Mouse (Mus musculus): Measurements from ENCODE around the gene Rasal3. TPM values are rescaled to one million over a fixed set of nuclear protein-coding genes. Genes with fewer than 3 reads are reported as not detected.
A peak's percentile ranks its signal among the peaks of the same experiment; 100 is the strongest.

Rasal3 gene
- polyA plus RNA-seq, 1 experiment from 2014 or later: 1.0 TPM

DNA sequence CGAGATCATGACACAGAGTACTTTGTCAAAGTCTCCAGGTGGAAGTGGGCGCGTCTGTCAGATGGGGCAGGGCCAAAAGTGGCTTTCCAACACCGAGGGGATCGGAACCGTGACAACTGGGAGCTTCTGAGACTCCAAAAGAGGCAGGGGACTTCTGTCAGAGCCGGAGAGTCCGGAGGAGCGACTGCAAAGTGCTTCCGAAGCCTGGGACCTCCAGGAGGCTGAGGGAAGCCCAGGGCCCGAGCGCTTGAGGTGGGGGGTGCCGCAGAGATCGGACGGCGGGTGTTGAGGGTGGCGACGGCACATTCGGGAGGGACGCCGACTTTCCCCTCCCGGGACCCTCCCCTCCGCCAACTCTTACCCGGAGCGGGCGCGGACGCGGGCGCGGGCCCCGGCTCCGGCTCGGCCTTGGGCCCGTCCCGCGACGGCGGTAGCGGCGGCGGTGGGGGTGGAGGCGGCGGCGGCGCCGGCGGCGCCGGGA is 39.5 kb downstream of the Rasal3 start:
- H3K4me1 ChIP-seq (ENCODE audit: insufficient read depth): peaks cover 7% of the 10 kb centered on the region; the same call in 1 of the 2 replicates
- DNase-seq (peak; percentile 30), ATAC-seq (ENCODE audit: insufficient read depth) (peak; percentile 48)
- WGBS: 0% methylated on average over 50 of the region's 50 CpGs
- H3K36me3 ChIP-seq (ENCODE audit: insufficient read depth): peaks cover 42% of the 10 kb centered on the region
- peak overlapping the region; percentile 97 for H3K4me3 ChIP-seq (ENCODE audit: low read depth, low read length)
- H3K9ac ChIP-seq: peak overlapping the region; percentile 96
- H3K9me3 ChIP-seq (ENCODE audit: low read depth, low read length): no peaks in the 10 kb centered on the region
- H3K27me3 ChIP-seq (ENCODE audit: insufficient read depth, low read length): no peaks in the 10 kb centered on the region
- H3K4me2 ChIP-seq: peak overlapping the region; percentile 66
- TF ChIP-seq CTCF (IDR thresholded peaks at IDR 0.05; ENCODE audit: low read depth): no peak
- peak overlapping the region; percentile 51 for H3K27ac ChIP-seq (ENCODE audit: low read depth)

DNA sequence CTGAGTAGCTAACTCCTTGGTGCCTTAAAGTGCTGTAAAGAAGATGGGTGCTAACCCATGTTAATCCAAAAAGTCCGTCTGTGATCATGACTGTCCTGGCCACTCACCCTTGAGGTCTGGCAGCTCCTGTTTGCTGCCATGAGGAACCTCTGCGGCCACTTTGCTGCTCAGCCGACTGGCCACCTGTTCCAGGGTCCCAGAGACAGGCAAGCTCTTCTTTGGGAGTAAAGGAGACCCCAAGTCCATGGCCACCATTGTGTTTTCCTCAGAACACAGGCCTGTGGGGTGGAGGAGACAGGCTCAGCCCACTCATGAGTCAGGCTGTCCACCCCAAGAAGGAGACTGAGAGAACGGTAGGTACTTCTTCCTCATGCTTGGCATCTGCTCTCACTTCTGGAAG is 40.7 kb downstream of the Rasal3 start:
- ATAC-seq (ENCODE audit: insufficient read depth): no peak
- peaks cover 54% of the 10 kb centered on the region for H3K36me3 ChIP-seq (ENCODE audit: insufficient read depth)
- WGBS: 77% methylated on average over 4 of the region's 4 CpGs

GRCm38 (mm10) chr17:32359928-32360327 is 43.5 kb downstream of the Rasal3 start:
- Histone ChIP-seq H3K4me3 (ENCODE audit: low read depth, low read length) (no peak overlapping the region), H3K27me3 (ENCODE audit: insufficient read depth, low read length) (no peaks in the 10 kb centered on the region), H3K9ac (no peak overlapping the region), H3K36me3 (ENCODE audit: insufficient read depth) (peaks cover 79% of the 10 kb centered on the region), H3K9me3 (ENCODE audit: low read depth, low read length) (no peaks in the 10 kb centered on the region), H3K4me2 (no peak overlapping the region), H3K4me1 (ENCODE audit: insufficient read depth) (0 out of 2 replicates have a peak, but pooled peaks cover 4% of the 10 kb centered on the region), H3K27ac (ENCODE audit: low read depth) (no peak overlapping the region)
- WGBS: 91% methylated on average over 18 of the region's 18 CpGs
- TF ChIP-seq CTCF (IDR thresholded peaks at IDR 0.05; ENCODE audit: low read depth): no peak
- DNase-seq: no peak
- no peak for ATAC-seq (ENCODE audit: insufficient read depth)

More for the DNA sequence above, 40.7 kb downstream of the Rasal3 start:
- DNase-seq: no peak
- Histone ChIP-seq H3K9me3 (ENCODE audit: low read depth, low read length) (no peaks in the 10 kb centered on the region), H3K4me2 (peak overlapping the region; percentile 66), H3K27ac (ENCODE audit: low read depth) (no peak overlapping the region), H3K4me3 (ENCODE audit: low read depth, low read length) (peak overlapping the region; percentile 97), H3K9ac (peak overlapping the region; percentile 96), H3K27me3 (ENCODE audit: insufficient read depth, low read length) (no peaks in the 10 kb centered on the region), H3K4me1 (ENCODE audit: insufficient read depth) (0 out of 2 replicates have a peak, but pooled peaks cover 4% of the 10 kb centered on the region)
- no peak for TF ChIP-seq CTCF (IDR thresholded peaks at IDR 0.05; ENCODE audit: low read depth)

GRCm38 (mm10) chr17:32358943-32359340 is 44.4 kb downstream of the Rasal3 start:
- no peak overlapping the region for H3K4me3 ChIP-seq (ENCODE audit: low read depth, low read length)
- H3K9ac ChIP-seq: no peak overlapping the region
- no peak for TF ChIP-seq CTCF (IDR thresholded peaks at IDR 0.05; ENCODE audit: low read depth)
- H3K4me2 ChIP-seq: no peak overlapping the region
- 86% methylated on average over 6 of the region's 6 CpGs for WGBS
- no peaks in the 10 kb centered on the region for H3K9me3 ChIP-seq (ENCODE audit: low read depth, low read length)
- ATAC-seq (ENCODE audit: insufficient read depth) (no peak), DNase-seq (no peak)
- no peak overlapping the region for H3K27ac ChIP-seq (ENCODE audit: low read depth)
- H3K36me3 ChIP-seq (ENCODE audit: insufficient read depth): peaks cover 89% of the 10 kb centered on the region
- 0 out of 2 replicates have a peak, but pooled peaks cover 4% of the 10 kb centered on the region for H3K4me1 ChIP-seq (ENCODE audit: insufficient read depth)
- no peaks in the 10 kb centered on the region for H3K27me3 ChIP-seq (ENCODE audit: insufficient read depth, low read length)

- Histone ChIP-seq H3K36me3 (ENCODE audit: insufficient read depth) (peaks cover 94% of the 10 kb centered on the region), H3K4me1 (ENCODE audit: insufficient read depth) (0 out of 2 replicates have a peak, but pooled peaks cover 4% of the 10 kb centered on the region), H3K27ac (ENCODE audit: low read depth) (no peak overlapping the region), H3K4me3 (ENCODE audit: low read depth, low read length) (no peak overlapping the region), H3K4me2 (no peak overlapping the region), H3K9me3 (ENCODE audit: low read depth, low read length) (no peaks in the 10 kb centered on the region), H3K9ac (no peak overlapping the region), H3K27me3 (ENCODE audit: insufficient read depth, low read length) (no peaks in the 10 kb centered on the region)
- DNase-seq (no peak), ATAC-seq (ENCODE audit: insufficient read depth) (no peak)
- 88% methylated on average over 7 of the region's 7 CpGs for WGBS
- TF ChIP-seq CTCF (IDR thresholded peaks at IDR 0.05; ENCODE audit: low read depth): no peak
These were observed 45.0 kb downstream of the Rasal3 start for GRCm38 (mm10) chr17:32358192-32358942.

DNA sequence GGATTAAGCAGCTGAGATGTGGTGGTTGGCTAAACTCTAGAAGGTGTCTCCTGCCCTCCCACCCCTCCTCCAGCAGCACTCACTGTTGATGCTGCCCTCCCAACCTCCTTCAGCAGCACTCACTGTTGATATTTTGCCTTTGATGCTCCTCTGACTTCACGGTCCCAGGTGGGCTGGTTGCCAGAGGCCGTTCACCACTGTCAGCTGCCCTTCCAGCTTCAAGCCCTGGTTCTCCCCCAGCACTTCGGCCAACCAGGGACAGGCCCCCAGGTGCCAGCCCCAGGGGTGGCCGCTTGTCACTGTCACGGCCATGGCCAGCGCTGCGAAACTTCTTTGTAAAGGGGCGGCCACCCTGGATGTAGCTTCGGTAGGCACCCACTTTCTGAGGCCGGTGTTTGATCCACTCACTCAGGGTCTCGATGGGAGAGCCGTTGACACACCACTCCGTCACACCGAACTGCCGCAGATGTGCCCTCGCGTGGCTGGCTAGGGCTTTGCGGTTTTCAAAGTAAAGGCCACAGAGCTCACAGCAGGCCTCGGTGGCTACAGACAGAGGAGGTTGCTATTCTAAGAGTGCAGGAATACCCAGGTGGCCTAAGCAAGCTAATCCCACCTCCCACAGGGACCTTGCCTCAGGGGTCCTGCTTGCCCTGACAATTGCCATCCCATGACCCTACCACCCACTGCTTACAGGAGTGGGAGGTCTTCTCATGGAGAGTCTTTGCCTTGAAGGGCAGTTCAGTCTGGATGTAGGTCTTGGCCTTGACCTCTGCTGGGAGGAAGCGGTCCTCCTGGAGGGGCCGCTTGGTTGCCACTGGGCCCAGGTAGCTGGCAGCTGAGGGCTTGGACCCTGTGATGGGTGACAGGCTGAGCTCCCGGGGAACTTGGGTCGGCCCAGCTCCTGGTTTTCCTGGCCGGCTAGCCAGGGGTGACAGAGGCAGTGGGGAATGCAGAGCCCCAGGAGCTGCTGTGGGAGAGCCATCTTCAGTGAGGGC is 46.3 kb downstream of the Rasal3 start:
- H3K36me3 ChIP-seq (ENCODE audit: insufficient read depth): peaks cover 98% of the 10 kb centered on the region
- H3K4me3 ChIP-seq (ENCODE audit: low read depth, low read length): no peak overlapping the region
- WGBS: 84% methylated on average over 24 of the region's 24 CpGs
- ATAC-seq (ENCODE audit: insufficient read depth): no peak
- H3K27ac ChIP-seq (ENCODE audit: low read depth): no peak overlapping the region
- H3K4me1 ChIP-seq (ENCODE audit: insufficient read depth): no peaks in the 10 kb centered on the region
- no peak for DNase-seq
- H3K27me3 ChIP-seq (ENCODE audit: insufficient read depth, low read length): no peaks in the 10 kb centered on the region
- TF ChIP-seq CTCF (IDR thresholded peaks at IDR 0.05; ENCODE audit: low read depth): no peak
- H3K4me2 ChIP-seq: no peak overlapping the region
- no peak overlapping the region for H3K9ac ChIP-seq
- H3K9me3 ChIP-seq (ENCODE audit: low read depth, low read length): no peaks in the 10 kb centered on the region

Measured in lung, embryonic 14.5 days (tissue).